Mouse (Mus musculus) Muller cell, postnatal 12 days (primary cell): Measurements from ENCODE around the gene Lrrc51.
A peak's percentile ranks its signal among the peaks of the same experiment; 100 is the strongest.

Experiments used
- DNase-seq: peaks from one replicate; pipeline ENCODE4 v3.0.0-alpha.2; 2015; ENCODE audit errors: inconsistent ontology term

Gene Lrrc51

DNA sequence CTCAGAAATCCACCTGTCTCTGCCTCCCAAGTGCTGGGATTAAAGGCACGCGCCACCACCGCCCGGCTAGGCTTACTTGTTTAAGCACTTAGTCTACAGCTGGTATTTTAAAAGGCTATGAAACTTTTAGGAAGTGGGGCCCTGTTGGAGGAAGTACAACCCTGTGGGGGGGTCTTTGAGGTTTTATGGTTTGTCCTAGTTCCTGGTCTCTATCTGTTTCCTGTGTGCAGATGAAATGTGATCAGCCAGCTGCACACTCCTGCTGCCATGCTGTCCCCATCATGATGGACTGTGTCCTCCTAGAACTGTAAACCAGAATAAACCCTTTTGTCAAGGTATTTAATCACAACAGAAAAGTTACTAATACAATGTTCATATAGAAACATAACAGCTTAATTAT is 49.5 kb downstream of the Lrrc51 start:
- no peak for DNase-seq

GRCm38 (mm10) chr7:101882413-101883154 is 51.1 kb downstream of the Lrrc51 start:
- DNase-seq = no peak

DNA sequence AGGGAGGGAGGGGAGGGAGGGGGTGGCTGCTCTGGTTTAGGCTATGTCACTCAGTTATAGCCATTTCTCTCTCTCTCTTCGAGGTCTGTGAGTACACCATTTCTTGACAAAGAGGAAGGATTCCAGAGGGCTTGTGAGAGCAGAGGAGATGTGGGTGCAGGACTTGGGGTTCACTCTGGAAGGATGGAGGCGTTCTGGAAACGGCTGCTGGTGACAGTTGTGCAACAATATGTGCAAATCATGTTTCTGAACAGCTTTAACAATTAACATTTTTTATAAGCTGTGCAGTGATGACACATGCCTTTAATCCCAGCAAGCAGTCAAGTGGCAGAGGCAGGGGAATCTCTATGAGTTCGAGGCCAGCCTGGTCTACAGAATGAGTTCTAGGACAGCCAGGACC is 52.8 kb downstream of the Lrrc51 start:
- DNase-seq = no peak

DNA sequence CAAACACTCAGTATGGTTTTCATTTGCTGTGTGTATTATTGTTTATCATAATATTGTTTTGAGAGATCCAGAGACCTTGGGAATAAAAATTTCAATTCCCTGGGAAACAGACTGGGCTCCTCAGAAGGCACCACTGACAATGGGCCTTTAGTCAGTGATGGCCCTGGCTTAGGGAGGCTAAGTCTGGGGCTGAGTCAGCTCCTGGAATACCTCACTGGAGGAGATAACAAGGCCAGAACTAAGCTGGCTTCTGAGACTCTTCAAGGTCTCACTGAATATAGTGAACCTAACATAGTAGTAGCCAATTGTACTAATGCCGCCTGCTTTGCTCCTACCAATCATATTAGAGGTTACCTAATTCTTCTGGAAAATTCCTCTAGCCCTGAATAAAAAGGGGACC is 57.7 kb downstream of the Lrrc51 start:
- DNase-seq = no peak

DNA sequence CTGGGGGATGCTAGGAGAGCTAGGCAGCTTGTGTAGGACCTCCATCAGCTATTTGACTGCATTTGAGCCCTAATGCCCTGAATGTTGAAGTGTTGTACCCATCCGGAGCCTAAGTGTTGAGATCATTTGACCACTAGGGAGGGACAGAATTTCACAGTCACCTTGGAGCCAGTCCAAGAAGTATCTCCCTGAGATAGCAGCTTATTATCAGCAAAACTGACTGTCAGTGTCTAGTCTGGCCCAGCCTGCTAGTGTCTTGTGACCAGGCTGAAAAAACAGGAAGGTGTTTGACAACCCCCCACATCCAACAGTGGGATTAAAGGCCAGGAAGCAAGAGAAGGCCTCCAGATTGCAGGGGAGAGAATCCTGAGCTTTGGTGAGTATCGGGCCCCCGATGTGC is 62.4 kb downstream of the Lrrc51 start:
- no peak for DNase-seq

DNA sequence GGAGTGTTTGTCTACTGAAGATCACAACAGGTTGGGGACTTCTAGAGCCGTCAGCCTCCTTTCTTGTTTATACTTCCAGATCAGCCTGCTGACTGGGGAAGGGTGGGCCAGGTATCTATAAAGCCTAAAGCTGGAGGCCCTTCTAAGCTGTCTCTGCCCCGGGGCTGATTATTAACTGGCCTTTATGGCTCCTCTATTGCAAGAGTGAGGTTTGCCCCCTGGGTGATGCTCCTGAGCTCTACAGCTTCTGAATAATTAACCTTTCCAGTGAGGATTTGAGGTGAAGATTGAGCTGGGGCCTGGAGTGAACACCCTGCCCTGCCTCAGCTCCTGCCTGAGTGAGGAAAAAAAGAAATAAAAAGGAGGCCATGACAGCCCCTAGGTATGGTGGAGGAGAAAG is 63.1 kb downstream of the Lrrc51 start, which contains the start of gene Folr1:
TSS of gene Folr1 (minus strand) at position 160 of the 400 bp plus-strand sequence.
- no peak for DNase-seq

GRCm38 (mm10) chr7:101869163-101869500 is 64.6 kb downstream of the Lrrc51 start:
- peak; percentile 18 for DNase-seq

GRCm38 (mm10) chr7:101868241-101869162 is 65.2 kb downstream of the Lrrc51 start:
- DNase-seq = peak; percentile 58

GRCm38 (mm10) chr7:101867482-101867881 is 66.2 kb downstream of the Lrrc51 start:
- no peak for DNase-seq

- peak; percentile 14 for DNase-seq
Observed at GRCm38 (mm10) chr7:101866491-101867265, 67.0 kb downstream of the Lrrc51 start.

GRCm38 (mm10) chr7:101863415-101863814 is 70.3 kb downstream of the Lrrc51 start, which contains the start of gene Anapc15:
Gene Anapc15, plus strand, starts transcription at chr7:101863715.
- DNase-seq = no peak
